Mouse (Mus musculus) small intestine, adult 2 months (tissue): ENCODE measurements around the gene Dock1.

Source experiments
- CTCF ChIP-seq: fragments of 200-500 bp; IDR thresholded peaks from 2 replicates; pipeline ENCODE4 v1.5.1; 2012; ENCODE audit warnings: low read depth, mild to moderate bottlenecking, control low read depth, inconsistent platforms, low read length, moderate library complexity, mixed read lengths; ENCODE audit not compliant: insufficient replicate concordance, insufficient read length; ENCODE audit errors: extremely low read depth
- POLR2A ChIP-seq: fragments of 200-500 bp; IDR thresholded peaks from 2 replicates; pipeline ENCODE4 v1.6.1; 2012; ENCODE audit warnings: low read depth, mild to moderate bottlenecking, control low read depth, inconsistent platforms, low read length, moderate library complexity

- TF ChIP-seq CTCF (no peak), POLR2A (no peak)
Measured at GRCm38 (mm10) chr7:134878985-134879384, 208.5 kb downstream of the Dock1 start.
